Mouse (Mus musculus): ENCODE data around the gene Kif1bp.
A peak's percentile ranks its signal among the peaks of the same experiment; 100 is the strongest.

The Kif1bp gene

DNA sequence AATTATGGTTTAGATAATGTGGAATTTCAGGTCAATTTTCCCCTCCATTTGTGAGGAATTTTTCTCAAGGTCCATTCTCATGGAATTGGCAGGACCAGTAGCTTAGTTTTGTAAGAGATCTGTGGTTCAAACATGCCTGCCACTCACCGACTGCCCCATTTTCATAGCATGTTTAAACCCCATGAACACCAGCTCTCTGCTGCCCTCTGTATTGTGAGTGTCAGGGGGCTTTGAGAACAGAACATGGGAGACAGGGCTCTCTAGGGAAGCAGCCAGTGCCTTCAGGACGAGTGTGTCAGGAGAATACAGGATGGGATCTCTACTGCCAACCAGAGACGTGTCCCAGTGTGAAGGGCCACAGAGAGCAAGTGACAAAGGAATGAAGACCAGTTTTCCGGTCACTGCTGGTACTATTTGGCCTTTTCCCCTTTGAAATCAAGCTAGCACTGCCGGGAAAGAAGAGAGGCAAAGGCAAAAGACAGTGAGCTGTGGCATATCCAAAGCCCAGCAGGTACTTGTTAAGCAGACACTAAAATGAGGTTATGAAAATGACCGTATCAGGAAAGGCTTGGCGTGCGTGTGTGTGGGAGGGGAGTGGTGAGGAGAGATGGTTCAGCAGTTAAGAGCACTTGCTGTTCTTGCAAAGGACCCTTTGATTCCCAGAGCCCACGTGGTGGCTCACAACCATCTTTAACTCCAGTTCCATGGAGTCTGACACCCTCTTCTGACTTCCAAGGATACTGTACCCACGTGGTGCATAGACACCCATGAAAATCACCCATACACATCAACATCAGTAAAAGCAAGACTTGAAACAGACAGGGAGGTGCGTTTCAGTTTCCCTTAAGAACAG, 22.3 kb downstream of the Kif1bp start:
- DNase-seq = peak; percentile 38

DNA sequence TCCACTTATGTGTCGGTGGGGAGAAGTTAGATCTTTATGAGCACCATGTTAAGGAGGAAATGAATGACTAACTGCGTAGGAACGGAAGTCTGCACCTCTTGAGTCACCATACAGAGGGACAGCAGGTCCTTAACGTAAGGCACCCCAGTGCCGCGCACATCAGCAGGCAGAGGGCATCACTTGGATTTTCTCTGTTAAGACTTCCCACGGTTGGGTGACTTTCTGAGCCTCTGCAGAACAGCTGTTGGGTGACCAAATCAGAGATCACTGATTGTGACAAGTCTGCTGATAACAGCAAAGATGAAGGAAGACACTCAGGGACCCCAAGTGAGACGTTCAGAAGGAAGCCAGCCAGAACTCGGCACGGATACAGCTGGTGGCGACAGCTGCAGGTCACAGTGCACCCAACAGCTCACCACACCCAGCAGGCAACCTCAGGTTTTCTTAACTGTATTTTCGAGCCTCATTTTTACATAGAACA, 24.6 kb downstream of the Kif1bp start:
- peak; percentile 65 for DNase-seq

DNA sequence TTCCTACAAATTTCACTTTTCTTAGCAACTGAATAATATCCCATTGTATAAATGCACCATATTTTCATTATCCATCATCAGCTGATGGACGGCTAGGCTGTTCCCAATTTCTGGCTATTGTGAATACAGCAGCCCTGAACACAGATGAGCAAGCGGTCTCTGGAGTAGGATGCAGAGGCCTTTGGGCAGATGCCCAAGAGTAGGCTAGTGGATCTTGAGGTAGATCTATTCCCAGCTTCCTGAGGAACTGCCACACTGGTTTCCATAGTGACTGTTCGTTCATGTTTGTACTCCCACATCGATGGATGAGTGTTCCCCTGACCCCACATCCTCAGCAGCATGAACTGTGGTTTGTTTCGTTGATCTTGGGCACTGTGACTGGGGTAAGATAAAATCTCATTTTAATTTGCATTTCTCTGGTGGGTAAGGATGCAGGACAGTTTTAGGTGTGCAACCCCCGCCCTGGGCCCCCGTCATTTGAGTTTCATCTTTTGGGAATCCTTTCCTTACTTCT, 27.4 kb downstream of the Kif1bp start:
- no peak for DNase-seq

DNA sequence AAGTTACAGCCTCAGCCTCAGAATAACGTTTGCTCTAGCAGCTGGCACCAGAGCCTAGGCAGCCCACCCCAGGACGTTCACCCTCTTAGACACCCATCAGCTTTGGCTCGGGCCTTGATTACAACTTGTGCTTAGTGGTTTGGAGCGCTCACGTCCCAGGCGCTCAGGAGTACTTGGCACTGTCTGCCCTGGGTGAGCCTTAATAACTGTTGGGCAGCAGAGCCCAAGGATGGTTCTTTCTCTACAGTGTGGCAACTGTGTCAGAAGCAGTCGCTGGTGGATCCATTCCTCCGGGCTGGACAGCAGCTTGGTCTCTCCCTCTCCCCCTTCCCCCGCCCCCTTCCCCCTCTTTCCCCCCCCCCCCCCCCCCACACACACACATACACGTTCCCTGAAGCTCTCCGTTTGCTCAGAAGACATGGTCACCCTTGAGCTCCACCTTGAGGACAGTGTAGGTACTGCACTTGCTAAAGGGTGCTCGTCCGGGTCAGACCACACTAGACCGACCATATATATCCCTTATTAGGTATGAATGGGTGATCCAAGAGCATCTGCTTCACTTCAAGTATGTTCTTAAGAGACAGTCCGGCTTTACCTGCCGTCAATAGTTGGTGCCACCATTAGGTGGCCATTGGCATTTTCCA, 28.6 kb downstream of the Kif1bp start:
- peak; percentile 88 for DNase-seq

DNA sequence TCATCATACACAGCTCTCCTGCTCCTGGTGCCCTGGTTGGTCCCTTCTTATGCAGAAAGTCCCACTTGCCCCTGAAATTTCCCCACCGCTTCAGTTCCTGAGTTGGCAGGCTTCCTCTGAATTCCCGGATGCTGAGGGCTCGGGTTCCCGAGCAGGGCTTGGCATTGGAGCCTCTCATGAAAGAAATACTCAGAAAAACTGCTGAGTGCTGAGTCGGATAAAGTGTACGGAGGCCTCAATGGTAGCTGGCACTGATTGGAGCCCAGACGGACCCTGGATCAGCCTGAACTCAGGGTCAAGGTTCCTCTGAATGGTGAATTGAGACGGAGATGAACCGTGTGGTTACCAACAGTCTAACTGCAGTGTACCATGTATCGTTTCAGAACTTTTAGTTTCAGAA, 31.8 kb downstream of the Kif1bp start:
- DNase-seq = no peak

DNA sequence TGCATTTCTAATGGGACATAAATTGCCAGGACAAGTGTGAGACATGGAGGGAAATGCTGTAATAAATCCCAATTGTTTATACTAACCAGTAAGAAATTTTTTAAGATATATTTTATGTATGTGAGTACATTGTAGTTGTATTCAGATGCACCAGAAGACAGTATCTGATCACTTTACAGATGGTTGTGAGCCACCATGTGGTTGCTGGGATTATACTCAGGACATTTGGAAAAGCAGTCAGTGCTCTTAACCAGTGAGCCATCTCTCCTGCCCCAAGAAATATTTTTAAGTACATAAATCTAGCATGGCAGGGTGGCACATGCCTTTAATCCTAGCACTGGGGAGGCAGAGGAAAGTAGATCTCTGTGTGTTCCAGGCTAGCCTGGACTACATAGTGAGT, 32.5 kb downstream of the Kif1bp start:
- DNase-seq = no peak

DNA sequence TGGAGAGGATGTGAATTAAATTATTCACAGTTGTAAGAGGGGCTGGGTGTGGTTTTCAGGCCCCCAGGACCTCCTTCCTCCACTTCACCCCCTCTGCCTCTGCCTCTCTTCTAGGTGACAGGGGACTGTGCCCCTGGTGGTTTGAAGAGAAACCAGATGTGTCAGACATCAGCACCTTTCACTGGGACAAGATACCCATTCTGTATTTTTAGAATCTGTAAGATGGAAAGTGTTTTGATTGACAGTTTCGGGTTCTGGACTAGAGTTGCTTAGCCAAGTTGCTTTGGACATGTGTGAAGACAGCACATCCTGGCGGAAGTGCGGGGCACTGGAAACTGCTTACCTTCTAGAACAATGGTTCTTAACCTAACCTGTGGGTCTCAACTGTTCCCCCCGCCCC, 33.9 kb downstream of the Kif1bp start:
- DNase-seq = peak; percentile 47

DNA sequence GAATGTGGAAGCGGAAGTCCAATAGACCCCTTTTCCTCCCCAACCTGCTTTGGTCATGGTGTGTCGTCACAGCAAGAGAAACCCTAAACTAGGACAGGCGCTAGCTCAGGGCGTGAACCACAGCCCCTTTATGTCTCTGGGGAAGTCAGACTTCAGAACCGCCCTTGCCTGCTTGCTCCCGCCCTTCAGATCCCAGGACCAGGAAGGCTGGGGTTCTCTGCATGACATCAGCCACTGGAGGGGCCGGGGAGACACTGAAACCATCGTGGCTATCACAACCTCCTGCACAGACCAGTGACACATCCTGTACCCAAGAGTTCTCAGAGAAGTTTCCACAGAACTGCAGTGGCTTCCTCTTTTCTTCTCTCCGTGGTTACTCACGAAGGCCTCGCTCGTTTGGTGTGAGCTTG, 34.9 kb downstream of the Kif1bp start:
- peak; percentile 66 for DNase-seq

DNA sequence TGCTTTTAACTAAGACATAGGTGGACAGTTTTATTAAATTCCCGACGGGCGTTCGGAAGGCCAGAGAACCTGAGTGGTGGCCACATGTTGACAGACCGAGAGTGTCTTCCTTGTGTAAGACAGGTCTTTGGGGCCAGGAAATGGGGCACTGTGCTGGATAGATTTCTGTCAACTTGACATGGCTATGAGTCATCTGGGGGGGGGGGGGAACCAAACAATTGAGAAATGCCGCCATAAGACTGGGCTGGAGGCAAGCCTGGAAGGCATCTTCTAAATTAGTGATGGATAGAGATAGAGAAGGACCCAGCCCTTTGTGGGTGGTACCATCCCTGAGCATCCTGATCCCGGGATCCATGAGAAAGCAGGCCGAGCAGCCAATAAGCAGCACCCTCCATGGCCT, 35.3 kb downstream of the Kif1bp start:
- no peak for DNase-seq

DNA sequence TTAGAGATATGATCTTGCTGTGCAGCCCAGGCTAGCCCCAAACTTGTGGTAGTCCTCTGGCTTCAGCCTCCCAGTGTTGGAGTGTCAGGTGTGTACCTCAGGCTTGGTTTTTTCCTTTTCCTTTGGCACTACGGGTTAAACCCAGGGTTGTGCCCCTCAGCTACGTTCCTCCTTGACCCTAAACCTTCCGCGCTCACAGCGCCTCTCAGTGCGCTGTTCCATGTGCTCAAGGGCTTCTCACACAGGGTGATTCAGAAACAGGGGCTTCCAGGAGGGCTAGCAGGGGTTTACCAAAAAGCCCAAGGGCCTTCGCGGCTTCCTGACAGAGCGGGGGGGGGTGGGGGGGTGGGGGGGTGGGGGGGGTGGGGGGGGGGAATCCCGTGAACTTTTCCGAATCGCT, 35.8 kb downstream of the Kif1bp start:
- DNase-seq = no peak

DNA sequence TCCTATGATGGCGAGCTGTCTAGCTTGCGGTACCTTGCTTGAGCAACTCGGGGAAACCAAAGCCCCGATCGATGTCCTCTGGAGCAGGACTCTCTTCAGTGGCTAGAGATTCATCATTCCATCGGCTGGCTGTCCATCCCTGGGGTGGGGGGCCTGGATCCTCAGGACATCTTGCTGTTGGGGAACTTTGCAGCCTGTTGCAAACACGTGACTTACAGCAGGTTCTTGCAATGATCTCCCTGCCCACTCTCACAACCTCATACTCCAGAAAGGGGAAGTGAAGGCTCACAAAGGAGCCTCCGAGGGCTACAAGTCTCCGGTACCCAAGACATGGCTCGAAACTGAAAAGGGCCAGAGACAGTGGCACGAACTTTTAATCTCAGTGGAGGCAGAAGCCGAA, 36.8 kb downstream of the Kif1bp start:
- DNase-seq = no peak

DNA sequence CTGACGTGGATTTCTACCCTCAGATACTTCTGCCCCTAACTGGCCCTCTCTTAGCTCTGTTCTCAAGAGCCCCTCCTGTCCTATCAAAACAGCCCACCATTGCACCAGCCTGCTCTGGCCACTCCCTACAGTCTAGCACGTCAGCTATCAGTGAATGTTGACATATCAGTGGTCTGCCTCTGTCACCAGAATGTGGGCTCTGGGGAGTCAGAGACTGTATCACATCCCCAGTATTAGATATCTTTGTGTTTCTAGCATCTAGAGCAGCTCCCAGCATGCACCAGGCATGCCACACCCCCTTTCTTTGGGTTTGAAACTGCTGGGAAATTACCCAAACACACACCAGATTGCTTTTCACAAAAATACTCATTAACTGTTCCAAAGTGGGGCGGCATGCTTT, 37.5 kb downstream of the Kif1bp start:
- no peak for DNase-seq

DNA sequence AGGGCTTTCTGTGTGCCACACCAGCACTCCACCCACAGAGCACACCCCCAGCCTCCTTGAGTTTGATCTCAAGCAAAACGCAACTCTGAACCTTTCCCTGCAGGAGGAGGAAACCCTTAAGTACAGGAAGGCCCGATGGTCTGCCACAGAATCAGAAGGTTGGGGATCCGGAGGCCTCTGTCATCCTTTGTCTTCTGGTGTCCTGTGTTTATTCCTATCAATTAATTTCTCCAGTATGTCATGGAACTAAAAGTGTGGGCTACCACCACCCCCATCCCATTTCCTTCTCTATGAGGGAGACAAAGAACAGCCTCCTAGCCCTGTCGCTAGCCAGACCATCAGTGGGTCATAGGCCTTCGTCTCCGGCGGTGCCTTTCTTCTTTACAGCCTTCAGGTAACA, 43.7 kb downstream of the Kif1bp start:
- no peak for DNase-seq

DNA sequence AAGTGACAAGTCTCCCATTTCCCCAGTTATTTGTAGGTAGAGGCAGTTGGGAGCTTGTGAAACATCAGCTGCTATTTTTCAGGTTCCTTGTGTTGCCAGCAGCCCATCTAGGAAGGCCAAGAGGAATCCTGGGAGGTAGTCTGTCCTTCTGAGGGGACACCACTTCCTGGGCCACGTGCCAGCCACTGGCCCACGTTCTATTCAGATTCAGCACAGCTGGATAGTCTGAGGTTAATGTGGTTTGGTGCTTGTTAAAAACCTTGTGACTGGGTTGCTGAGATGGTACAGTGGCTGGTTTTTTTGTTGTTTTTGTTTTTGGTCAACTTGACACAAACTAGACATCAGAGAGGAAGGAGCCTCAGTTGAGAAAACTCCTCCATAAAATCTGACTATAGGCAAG, 45.4 kb downstream of the Kif1bp start:
- no peak for DNase-seq

DNA sequence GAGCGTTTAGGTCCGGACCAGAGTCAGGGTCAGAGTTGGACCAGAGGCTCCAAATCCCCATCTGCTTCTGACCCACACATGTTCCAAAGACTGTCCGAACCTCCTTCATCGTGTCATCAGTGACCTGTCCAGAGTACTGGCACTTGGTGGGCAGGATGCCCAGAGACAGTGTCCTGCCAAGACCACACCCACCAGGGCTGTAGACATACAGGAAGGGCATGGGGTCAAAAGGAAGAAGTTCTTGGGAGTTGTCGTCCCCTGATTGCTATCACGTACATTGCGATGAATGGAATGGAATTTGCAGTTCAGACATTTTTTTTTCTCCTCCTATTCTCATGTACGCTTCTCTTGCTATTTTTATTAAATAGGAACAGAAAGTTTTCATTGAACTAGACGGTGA, 48.1 kb downstream of the Kif1bp start:
- DNase-seq = no peak

DNA sequence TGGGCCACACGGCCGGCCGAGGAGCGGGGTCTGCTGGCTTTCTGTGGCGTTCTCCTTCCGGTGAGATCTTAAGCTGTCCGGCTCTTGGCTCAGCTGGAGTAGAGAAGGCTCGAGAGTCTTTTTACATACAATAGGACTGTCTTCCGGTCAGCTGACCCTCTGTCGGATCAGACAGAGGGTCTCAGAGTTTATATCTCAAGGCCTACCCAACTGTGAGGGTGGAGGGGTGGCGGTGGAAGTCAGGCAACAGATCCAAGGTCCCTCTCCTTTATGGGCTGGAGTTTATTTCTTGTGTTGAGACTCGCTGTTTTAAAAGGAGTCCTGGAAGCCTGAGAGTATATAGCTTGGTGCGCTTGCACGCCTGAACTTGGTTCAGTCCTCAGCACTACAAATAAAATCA, 50.9 kb downstream of the Kif1bp start, which contains the start of gene Srgn:
Srgn (minus strand) TSS at position 101 of the 400 bp plus-strand sequence.
- DNase-seq = no peak

DNA sequence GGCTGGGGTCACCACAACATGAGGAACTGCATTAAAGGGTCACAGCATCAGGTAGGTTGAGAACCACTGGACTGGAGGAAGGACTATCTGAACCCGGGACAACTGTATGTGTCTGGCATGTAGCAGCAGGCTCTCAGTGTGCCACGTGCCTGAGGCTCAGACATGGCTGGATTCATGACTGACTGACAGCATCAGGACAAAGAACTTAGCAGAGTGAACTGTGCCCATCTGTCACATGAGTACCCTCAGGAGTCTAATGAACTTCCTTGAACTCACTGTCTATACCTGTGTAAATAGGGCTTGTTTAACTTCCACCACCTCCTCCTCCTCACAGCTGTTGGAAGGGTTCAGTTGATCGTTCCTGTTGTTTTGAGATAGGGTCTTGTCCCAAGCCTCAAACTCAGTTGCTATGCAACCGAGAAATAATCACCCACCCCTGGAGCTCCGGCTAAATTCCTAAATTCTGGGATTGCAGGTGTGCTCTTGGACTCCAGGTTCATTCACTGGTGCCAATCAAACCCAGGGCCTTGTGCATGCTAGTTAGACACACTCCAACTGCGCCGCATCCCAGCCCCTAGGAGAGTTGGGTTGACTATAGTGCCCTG, 55.8 kb downstream of the Kif1bp start:
- no peak for DNase-seq

DNA sequence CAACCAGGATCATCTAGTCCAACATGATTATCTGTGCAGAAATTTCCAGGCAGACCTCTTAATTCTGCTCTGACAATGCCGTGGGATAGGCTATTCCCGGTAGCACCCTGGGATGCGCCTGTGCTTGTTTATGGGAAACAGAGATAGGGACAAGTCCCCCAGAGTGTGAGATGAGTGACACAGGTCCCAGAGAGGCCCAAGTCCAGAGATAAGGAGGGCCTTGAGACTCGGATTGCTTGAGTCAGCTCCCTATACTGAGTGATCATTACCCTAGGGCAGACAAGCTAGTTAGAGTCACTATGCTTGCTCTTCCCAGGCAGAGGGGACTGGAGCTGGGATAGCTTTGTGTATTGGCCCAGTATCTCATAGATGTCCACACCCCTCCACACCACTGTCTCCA, 56.5 kb downstream of the Kif1bp start:
- no peak for DNase-seq

DNA sequence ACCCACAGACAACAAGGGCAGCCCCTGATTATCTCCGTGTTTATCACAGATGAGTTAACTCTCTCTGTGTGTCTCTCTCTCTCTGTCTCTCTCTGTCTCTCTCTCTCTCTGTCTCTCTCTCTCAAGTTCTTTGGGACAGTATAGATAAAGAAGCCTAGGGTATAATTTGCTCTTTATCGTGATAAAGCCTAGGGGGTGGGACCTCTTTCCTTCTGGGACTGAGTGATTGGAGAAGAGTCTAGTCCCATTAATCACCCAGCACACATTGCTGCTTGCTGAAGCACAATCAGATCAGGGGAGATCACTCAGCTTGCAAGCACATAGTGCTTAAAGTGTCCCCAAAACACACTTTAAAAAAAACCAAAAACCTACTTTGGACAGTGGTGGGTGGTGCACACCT, 57.3 kb downstream of the Kif1bp start:
- DNase-seq = no peak

DNA sequence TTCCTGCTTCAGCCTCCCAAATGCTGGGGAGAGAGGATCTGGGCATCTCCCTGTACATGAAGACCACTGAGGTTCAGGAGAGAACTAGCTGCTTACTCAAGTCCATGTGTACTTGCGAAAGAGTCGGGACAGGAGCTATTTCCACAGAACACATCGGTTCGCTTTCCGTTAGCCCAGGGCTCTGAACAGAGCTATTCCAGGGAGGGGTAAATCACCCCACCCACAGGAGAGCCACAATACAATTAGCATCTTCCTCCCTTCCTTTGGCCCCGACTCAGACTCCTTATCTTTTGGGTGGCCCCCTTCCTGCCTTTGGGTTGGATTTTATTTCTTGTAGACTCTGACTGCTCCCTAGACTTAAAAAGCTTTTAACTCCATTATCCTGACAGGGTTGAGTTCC, 60.7 kb downstream of the Kif1bp start:
- DNase-seq = no peak

DNA sequence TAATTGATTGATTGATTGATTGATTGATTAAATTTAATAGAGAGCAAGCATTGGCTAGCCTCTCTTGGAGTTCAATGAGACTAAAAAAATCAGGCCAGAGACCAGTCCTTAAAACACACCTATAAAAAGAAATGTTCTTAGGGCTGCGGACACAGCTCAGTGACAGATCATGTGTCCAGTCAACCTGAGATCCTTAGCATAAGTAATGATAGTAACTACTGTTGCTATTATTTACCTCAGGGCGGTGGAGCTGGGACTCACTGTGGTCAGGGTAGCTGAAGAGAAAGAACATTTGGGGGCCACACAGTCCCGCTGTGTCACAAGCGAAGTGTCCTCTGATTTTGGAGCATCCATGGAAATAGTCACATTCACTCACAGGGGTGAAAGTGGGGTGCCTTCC, 65.4 kb downstream of the Kif1bp start:
- no peak for DNase-seq

DNA sequence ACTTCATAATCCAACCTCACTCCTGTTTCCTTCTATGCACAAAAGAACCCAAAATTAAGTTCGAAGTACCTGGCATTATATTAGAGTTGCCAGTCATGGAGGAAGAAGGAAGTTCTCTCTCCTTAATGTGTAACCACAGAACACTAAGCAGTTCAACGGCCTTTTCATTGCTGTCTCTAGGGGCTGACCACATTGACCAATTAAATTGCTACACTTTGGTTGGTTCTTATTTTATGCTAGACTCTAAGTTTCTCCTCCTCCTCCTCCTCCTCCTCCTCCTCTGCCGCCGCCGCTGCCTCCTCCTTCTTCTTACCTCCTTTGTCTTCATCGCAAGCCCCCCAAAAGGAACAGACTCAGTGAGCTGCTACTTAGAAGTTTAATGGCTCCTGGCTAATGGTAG, 66.7 kb downstream of the Kif1bp start:
- no peak for DNase-seq

DNA sequence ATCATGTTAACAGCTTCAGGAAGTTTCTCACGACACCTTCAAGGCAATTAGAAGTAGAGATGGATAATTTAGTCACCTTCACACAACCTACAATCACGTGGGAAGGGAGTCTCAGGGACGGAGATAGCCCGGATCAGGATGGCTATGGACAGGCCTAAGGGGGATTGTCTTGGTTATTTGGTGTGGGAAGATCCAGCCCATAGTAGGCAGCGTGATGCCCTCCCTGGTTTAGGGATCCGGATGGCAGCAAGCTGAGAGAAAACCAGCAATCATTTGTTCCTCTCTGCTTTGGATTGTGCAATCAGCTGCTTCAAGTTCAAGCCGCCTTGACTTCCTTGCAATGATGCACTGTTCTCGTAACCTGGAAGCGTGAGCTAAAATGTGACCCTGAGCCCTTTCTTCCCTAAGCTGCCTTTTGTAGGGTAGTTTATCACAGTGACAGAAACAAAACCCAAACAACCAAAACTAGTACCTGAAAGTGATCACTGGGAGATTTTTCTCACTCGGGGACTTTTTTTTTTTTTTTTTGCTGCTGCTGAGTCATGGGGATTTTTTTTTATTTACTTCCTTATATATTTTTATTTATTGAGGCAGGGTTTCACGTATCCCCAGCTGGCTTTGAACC, 69.1 kb downstream of the Kif1bp start:
- DNase-seq = no peak
